Mouse (Mus musculus): ENCODE data around the gene Socs1.

Socs1 gene

GRCm38 (mm10) chr16:10786288-10786687, 952 bp upstream of the Socs1 start:
- DNase-seq = peak; percentile 90

DNA sequence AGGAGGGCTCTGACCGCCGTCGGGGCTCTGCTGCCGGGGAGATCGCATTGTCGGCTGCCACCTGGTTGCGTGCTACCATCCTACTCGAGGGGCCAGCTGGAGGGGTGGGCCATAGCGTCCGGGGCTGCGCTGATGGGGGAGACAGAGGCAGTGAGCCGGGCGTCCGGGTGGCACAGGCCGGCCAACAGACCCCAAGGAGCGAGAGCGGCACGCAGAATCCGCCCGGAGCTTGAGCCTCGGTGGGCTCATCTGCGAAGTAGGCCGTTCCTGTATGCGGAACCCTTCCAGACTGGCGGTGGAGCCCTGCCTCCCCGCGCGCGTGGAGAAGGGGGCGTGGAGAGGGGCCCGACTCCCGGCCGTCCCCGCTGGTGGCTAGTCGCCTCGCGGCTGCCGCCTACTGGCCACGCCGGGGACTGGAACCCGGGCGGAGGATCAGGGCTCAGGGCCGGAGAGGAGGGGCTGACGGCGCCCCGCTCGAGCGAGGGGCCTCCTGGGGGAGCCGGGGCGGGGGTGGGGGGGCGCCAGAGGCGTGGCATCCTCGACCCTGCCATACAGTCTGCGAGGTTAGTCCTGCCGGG, 454 bp downstream of the Socs1 start:
- peak; percentile 87 to 90 for DNase-seq

- peak; percentile 32 to 57 for DNase-seq
Measured at GRCm38 (mm10) chr16:10783883-10784792, 1.2 kb downstream of the Socs1 start.

DNA sequence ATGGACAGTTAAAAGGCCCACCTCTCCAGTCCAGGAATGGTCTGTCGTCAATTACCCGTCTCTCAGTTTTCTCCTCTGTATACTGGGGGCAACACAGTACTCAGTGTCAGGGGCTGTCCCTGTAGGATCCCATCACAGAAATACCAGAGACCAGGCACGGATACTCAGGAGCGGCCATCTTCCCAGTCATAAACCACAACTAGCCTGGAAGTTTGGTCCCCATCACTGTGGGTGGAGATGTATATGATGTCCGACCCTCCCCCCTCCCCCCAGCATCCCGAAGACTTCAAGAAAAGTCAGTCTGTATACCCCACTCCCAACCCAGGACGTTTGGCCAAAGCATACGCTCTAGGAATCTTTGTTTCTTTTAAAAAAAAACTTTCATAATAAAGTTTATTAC, 1.9 kb downstream of the Socs1 start:
- no peak for DNase-seq

DNA sequence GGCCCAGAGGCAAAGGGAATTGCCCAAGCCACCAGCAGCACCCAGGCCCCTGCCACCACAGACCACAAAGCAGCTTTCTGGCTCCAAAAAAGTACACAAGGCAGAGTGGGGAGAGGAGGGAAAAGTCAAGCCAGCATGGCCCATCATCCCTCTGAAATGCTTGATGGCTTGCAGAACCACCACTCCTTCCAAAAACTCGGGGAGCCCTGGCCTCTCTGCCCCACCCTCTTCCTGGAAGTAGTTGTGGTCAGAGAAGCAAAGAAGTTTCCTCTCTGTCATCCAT, 2.2 kb downstream of the Socs1 start:
- DNase-seq = no peak

- DNase-seq = peak in 1 of 2 experiments; percentile 26
Measured at GRCm38 (mm10) chr16:10782377-10783151, 2.8 kb downstream of the Socs1 start.

DNA sequence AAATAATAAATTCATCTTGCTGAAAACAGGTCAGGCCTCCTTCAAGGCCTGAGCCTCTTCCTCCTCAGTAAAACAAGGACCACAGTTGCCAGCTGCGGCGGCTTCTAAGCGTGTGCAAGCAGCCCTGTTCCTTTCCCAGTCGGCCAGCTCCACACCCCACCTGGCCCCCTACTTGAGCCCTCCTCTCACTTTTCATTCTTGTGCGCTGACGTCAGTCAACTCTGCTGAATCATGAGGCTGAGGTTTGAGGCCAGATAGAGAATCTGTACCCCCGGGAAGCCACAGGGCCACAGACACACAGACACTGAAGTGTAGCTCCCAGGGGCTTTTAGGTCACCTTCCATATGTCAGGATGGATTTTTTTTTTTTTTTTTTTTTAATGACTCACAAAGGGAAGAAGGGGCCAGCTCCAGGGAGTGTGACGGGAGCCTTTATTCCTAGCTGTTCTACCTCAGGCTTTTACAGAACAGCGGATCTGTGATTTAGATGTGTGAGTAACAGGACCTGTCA, 3.4 kb downstream of the Socs1 start:
- DNase-seq = no peak

GRCm38 (mm10) chr16:10780631-10781120, 4.7 kb downstream of the Socs1 start:
- no peak for DNase-seq

DNA sequence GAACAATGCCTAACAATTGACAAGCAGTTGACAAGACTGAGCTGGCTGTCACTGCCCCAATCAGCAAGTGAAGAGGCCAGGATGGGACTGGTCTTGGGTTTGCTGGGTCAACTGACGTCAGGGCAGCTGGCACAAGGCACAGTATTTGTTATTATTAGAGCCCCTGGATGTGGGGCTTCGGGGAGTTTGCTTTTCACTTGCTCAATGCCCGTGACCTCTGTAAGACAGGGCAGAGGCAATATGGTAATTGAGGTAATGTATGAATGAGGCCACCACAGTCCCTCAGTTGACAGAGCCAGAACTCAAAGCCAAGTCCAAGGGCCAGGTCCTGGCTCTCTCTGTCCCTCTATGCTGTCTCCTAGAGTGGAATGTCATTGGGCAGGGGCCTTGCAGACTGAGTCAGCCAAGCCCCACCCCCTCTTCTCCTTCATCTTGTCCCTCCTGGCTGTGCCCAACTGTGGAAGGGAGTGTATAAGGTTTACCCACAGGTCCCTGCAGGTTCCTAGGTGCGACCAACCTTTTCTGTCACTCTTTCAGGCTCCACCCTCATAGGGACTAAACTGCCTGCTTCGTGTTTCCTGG, 7.7 kb downstream of the Socs1 start:
- DNase-seq = no peak

DNA sequence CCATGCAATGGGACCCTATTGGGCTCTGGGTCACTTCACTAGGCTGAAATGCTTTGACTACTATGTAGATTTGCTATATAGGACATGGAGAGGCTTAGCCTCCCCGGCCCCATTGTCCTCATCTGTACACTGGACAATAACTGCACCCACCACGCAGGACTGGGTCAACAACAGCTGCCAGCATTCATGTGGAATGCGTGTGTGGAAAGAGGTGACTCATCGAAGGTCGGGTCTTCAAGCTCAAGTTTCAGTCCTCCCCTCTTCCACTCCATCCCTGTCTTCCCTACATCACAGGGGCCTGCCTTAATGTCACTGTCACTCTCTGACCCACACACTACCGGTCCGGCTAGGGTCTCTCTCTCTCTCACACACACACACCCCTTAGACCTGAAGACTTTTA, 9.0 kb downstream of the Socs1 start:
- no peak for DNase-seq

GRCm38 (mm10) chr16:10774726-10775125, 10.6 kb downstream of the Socs1 start:
- DNase-seq = no peak

DNA sequence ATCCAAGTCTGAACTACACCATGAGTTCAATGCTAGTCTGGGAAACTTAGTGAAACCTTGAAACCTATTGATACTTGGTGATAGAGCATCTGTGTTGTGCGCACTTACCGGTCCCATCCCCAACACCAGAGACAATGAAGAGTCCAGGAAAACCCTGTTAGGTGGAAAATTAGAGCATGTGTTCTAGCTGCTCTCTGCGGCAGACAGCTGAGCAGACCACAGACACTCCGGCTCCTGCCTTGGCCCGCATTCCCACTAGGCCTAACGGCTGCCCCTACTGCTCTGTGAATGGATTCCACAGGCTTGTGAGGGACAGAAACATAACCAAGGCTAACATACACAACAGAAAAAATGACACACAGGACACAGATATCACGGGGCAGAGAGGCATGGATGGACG, 11.8 kb downstream of the Socs1 start:
- DNase-seq = no peak

DNA sequence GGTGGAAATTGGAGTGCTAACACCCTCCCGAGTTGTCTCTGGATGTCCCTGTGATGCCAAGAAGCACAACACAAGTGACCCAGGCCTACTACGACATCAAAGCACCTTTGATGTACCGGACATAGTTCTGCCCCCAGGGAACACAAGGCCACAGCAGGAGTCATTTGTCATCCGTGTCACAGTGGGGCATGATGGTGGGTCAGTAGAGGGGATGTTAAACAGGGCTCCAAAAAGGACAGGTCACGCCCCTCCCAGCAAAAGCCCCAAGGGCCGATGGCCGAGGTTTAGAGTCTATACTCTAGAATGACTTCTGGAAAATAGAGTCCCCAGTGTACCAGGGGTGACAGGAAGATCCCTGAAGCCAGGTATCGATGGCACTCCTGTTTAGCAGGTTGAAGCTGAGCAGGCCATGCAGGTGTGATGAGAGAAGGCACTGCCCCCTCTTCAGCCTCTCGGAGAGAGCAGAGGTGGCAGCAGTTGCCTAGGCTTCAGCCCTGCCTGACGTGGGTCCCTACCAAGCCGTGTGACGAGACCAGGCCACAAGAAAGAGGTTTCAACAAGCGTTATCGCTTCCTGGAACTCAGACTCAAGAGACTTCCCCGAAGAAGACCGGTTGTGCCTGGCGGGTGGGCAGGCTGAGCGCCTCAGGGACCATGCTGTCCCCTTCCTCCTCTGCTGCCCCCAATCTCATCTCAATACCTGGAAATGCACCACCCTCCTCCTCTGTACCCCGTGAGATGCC, 13.4 kb downstream of the Socs1 start:
- no peak for DNase-seq

- no peak for DNase-seq
Measured at GRCm38 (mm10) chr16:10770531-10771325, 14.6 kb downstream of the Socs1 start.

- no peak for DNase-seq
Measured at GRCm38 (mm10) chr16:10769661-10770060, 15.7 kb downstream of the Socs1 start.

DNA sequence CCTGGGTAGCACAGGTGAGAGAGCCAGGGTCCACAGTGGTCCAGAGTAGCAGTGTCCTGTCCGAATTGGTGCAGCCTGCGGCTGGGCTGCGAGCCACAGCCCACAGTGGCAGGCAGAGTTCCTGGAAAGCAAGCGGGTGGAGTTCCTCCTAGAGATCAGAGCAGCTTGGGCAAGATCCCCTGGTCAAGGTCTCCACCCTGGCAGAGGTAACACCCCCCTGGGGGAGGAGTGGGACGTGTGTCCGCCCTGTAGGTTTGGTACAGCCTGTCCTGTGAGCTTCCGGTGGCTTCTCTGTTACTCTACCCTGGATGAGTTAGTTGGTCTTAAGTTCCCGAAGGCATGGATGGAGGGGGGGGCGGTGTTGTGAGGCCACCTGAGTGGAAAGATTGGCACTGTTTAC, 16.5 kb downstream of the Socs1 start:
- peak in 1 of 2 experiments; percentile 49 for DNase-seq

GRCm38 (mm10) chr16:10767158-10767557, 18.2 kb downstream of the Socs1 start:
- peak; percentile 59 to 95 for DNase-seq

DNA sequence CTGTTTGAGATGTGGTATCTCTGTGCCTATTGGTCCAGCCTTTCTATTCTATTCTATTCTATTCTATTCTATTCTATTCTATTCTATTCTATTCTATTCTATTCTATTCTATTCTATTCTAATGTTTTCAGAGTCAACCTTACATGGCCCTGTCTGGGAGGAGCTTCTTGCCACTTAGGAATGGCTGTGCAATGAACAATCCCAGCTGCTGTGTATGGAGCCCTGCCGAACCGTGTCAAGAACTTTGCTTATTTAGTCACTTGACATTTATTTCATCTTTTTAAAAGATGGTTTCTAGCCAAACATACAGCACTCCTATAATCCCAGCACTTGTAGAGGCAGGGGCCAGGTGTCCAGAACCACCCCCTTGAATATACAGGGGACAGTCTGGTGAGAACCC, 21.0 kb downstream of the Socs1 start:
- DNase-seq = peak in 1 of 2 experiments; percentile 18

DNA sequence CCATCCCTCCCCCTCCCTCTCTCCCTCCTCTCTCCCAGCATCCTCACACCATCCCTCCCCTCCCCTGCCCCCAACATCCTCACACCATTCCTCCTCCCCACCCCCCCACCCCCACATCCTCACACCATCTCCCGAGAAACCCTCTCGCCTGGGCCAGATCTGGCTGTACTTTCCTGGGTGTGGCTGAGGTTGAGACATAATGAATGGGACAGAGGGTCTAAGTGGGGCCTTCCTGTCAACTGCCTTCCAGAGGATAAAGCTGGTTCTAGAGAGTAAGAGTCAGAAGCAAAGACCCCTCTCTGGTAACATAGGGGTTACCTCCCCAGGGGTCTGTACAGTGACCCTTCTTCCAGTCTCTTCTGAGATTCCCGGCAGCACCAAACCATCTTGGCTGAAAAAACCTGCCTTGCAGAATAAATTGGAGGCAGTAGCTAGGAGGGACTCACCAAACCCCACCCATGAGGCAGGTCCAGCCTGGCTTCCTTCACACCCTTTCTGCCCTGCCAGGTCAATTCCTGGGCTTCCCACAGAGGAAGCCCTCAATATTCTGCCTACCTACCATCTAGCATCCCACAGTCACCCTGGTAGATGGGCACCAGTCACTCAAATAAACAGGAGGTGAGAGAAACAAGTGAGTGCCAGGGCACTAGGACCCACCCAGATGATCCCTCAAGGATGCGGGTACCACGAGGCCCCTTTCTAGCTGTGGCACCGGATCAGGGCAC, 21.6 kb downstream of the Socs1 start:
- DNase-seq = no peak

DNA sequence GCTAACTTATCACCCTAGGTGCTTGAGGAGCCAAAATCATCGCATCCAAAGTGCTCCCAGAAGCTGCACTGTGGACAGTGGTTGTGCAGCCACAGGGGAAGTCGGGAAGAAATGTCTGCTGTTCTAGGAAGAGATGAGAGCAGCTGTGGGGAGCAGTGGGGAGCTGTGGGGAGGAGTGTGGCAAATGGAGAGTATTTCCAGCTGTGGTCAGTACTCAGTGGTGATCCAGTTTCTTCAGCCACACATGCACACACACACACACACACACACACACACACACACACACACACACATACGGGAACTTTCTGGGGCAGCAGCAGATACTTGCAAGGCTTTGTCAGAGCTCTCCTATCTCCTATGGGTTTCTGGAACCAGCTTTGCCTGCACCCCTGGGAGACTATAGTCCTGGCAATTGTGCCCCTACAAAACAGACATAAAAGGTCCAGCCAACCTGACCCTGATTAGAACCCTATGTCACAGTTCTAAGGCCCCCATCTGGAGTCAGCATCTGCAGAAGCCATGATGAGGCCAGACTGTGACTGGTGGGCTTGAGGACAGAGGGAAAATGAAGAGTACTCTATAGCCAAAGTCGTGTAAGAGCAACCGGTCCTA, 22.7 kb downstream of the Socs1 start:
- no peak for DNase-seq
